Mouse (Mus musculus) heart, adult 11 months (tissue): Measurements from ENCODE around the gene Xrn2.

Experiments
- DNase-seq: peaks from one replicate; pipeline ENCODE4 v3.0.0; 2022

Gene Xrn2

DNA sequence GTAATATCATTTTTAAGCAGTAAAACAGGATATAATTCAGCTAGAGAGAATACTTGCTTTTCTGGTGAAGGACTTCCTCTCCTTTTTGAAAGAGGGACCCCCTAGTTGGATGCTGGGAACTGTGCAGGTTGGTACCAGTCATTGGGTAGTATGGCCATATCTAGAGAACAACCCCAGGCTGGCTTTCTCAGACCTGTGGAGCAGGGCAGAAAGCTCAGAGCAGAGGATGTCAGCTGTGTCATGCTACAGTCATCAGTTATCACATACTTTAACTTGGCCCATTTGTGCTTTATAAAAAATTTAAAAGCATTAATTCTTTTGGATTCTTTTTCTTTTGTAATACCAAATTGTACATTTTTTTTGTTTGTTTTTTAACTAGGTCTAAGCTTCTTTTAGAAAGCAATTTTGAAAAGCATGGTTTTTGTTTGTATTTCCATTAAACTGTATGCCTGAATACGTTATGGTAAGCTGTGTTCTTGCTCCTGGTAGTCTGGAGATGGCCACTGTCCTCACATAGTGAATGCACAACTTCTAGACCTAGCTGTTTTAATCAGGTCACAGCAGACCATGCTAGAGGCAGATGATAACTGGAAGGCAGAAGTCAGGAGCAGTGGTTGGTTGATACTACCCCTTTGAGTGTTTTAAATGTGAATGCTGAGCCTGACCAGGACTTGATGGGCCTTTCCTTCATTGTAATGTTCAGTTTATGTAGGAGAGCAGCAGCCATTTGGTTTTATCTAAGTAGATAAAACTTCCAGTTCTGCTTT lies 54.9 kb downstream of the Xrn2 start:
- DNase-seq = peak; percentile 17

DNA sequence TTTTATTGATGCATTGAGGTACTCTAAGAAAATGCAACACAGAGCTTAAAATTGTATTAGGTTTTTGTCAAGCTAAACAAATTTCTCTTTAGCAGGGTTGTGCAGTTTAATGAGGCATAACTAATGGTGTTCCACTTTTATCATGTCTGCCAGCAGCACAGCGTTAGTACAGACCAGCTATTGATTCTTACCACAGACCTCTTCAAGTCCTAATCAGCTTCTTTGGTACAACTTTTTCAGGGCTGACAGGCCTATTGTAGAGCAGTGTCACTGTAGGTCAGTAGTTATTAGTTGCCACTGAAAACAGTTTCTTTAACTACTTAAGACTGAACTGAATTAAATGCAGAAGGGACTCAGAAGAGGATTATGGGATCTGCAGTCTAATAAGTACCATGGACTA lies 56.3 kb downstream of the Xrn2 start:
- DNase-seq = peak; percentile 62

DNA sequence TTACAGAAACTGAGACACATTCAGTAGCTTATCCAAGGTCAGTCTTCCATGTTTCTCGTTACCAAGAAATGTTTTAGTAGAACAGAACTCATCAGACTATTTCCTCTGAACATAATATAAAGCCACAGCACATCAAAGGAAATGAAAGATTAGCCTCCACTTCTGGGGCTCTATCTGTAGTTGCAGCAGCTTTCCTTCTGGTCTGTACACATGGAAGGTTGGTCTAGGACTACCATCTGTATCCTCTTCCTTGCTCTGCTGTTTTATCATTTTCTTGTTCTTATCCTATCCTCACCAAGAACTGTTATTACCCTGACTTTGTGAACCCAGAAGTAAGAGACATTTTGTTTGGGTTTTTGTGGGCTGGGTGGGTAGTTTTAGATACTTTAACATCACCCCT lies 57.5 kb downstream of the Xrn2 start:
- DNase-seq = no peak

DNA sequence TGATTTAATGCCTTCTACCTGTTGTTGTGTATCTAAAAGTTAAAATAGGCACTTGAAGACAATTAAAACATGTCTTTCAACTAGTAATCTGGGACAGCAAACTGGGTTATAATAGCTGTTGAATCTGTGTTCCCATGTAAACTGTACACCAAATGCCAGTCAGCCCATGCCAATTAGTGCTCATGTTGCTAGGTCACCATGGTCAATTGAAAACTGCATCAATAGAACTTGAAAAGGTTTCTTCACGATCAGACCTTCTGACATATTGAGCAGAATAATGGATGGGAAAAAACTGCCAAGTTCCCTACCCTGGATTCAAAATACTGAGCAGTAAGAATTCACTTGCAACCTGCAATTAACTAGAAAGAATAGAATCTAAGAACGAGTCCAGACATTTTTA lies 61.2 kb downstream of the Xrn2 start:
- no peak for DNase-seq

DNA sequence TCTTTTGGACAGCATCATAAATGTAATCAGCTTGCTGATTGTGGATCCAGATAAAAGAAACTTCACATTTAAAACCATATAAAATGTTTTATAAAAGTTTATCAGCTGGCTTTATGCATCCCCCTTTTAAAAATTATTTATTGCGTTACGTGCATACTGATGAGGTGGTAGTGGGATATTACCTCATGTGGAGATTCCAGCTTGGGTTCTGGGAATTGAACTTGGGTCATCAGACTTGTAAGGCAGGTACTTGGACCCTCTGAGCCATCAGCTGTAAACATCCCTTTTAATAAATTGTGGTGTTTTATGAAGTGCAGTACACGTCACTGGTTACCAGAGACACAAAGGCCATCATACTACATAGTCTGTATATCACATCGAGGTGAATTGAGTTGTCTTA lies 61.6 kb downstream of the Xrn2 start:
- DNase-seq = no peak

DNA sequence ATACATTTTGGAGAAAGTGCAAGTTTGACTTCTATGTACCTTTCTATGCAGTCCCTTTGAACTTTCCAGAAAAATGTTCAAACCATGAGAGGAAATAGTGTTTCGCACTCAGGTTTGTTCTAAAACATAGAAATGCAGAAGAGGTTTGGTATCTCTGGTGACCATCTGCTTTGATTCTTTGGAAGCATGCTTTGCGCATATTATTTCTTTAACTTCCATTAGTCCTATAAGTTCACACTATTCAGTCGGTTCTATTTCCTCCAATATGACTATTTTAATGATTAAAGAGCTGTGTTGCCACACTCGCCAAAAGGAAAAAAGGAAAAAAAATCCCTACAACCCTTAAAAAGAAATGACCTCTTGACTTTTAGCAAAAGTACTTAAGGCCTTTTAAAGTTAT lies 69.6 kb downstream of the Xrn2 start:
- DNase-seq = no peak

DNA sequence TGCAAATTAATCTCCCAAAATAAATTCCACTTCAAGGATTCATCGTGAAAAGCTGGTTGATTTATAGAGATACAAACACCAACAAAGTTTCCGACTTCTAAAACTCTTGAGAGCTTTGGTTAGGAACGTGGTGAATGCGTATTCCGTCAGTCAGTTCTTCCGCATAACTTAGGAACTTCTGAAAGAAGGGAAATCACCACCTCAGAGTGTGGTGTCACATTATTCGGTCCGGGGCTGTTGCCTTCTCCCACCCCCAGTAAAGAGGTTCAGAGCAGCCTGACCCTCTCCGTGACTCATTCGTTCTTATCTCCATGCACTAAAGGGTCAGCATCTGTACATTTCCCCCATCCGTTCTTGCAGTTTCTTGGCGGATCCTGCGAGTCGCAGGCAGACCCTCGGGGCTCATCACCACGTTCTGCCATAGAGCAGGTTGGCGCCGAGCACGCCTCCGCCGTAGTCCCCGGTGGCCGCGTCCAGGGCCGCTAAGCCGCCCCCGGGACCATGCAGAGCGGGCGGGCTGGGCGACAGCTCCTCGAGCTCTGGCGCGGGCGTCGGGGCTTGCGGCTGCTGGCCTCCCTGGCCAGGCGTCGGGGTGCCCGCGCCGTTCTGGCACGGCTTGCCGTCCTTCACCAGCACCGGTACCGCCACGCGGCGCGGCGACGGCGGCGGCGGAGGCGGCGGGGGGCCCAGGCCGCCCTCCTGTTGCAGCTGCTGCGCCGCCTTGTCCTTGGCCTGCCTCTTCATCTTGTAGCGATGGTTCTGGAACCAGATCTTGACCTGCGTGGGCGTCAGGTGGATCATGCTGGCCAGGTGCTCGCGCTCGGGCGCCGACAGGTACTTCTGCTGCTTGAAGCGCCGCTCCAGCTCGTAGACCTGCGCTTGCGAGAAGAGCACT lies 70.9 kb downstream of the Xrn2 start:
- DNase-seq = peak; percentile 76

DNA sequence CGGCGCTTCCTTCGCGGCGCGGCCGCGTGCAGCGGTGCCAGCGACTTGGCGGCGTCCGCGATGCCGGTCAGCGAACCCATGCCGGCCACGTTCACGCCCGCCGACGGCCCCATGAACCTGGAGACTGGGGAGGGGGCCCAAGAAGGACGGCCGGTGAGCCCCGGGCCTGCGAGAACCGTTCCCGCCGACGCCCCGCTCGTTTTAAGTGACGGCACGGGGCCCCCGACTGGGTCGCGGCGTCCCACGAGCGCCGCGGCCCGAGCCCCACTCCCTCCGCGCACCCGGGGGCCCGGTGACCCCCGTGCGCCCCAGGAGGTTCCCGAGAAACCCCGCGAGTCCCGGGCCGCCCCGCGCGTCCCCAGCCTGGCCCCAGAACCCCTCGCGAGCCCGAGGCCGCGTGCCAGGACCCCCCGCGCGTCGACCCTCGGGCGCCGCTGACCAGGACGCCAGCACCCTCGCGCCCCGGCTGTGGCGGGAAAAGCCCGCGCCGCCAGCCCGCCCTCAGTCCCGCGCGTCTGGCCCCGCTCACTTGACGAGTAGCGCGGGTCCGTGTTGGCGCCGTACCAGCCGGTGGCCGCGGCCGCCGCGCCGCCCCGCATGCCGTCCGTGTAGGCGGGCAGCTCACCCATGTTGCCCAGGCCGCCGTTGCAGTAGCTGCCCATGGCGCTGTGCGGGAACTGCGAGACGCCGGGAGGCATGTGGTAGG lies 71.7 kb downstream of the Xrn2 start:
- peak; percentile 85 for DNase-seq

DNA sequence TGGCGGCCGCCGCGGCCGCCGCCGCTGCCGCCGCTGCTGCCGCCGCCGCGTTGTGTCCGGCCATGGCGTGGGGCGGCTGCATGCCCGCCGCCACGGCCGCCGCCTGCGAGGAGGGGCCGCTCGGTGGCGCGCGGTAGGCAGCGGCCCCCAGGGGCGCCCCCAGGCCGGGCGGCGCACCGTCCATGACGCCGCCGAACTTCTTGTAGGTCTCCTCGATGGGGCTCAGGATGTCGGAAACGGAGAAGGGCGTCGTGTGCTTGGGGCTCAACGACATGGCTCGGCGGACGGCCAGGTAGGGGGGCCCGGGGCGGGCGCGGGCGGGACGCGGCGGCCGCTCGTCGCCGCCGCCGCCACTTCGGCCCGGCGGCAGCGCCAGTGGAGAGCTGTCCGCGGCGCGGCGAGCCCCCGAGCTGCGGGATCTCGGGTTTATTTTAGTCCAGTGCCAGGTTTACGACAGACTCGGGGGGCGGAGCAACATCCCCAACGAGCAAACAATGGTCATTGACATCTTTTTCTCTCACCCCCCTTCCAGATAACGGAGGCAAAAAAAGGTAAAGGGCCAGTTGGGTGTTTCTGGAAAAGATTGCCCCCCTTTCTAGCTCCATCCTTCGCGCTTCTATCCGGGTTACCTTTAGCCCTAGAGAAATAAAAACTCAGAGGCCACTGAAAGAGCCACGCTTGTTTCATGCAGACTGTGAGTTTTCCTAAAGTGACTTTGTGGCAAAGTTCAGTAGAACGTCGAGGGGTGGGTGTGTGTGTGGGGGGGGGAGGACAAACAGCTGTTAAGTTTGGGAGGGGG lies 72.5 kb downstream of the Xrn2 start, which contains the start of gene Nkx2-4:
Nkx2-4 (minus strand) TSS at position 374 of the 799 bp plus-strand sequence.
- peak; percentile 68 for DNase-seq

DNA sequence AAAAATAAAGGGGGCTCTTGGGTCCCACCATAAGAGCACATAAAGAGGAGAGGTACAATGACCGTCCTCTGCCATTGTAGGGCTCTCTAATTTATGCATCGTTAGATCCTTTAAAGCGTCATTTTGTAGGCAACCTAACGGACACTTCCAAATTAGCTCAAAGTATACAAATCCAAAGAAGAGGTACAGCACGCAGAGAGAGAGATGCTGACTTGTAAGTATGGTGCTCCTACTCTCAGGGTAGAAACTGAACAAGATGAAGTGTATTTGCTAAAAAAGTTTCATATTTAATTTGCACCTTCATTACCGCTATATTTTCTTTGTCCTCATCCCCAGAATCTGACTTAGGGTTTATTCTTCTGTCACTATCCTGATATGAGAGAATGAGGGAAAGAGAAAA lies 73.1 kb downstream of the Xrn2 start:
- DNase-seq = peak; percentile 28

DNA sequence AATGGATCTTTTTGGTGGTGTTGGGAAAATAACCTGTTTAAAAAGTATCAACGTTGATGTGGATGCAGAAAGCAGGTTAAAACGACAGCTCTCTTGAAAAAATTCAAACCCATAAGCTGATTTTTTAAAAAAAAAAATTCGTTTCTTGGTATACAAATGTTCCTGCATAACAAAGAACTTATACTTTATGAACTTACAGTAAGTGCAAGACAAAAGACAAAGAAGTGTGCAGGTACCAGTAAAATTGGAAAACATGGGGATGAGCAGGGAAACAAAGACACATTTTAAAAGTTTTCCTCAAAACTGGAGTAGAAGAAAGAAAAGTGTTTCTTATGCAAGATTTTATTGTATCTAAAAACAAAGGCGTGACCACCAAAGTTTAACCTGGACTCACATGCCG lies 73.6 kb downstream of the Xrn2 start:
- no peak for DNase-seq

DNA sequence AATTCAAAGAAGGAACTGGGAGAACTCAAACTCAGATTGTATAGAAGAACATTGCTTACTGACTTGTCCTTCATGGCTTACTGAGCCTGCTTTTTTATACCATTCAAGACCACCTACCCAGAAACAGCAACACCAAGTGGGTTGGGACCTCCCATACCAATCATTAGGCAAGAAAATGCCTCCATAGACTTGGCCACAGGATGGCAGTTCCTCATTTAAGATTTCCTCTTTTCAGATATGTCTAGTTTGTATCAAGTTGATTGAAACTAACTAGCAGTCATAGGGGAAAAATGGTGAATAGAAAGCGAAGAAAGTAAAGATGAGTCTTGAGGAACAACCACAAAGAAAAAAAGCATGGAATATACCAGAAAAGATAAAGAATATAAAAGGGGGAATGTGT lies 106.9 kb downstream of the Xrn2 start:
- no peak for DNase-seq

DNA sequence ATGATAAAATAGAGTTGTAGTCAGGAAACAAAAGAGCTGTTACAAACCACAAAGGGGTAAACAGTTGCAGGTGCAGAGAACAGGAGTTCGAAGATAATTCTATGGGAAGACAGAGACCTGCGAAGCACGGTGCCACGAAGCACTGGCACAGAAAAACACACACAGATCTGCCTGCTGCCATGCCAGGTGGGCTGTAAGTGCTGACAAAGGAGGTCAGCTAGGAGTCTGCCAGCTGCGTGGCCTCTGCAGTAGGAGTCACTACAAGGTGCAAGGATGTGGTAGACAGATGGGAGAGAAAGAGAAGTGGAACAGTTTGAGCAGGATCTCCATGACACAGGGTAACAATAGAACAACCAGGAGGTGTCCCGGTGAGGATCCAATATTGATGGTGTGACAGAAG lies 114.6 kb downstream of the Xrn2 start:
- no peak for DNase-seq
